Mouse (Mus musculus) cerebellum, adult 2 months (tissue): ENCODE measurements around the gene Chrna10. TPM values are rescaled to one million over a fixed set of nuclear protein-coding genes. Genes with fewer than 3 reads are reported as not detected.

Experiments used
- DNase-seq, 2 experiments: peaks; one replicate each; pipeline ENCODE4 v3.0.0; 2021
- H3K27ac ChIP-seq: fragments of 200-500 bp; 2 replicates; pipeline ENCODE4 v1.5.1; 2012; ENCODE audit warnings: low read length, control low read depth, inconsistent platforms; ENCODE audit not compliant: insufficient read depth
- H3K27me3 ChIP-seq: fragments of 200-500 bp; 2 replicates; pipeline ENCODE4 v1.6.1; 2012; ENCODE audit warnings: inconsistent platforms, mild to moderate bottlenecking, low read length, moderate library complexity; ENCODE audit not compliant: control insufficient read depth, insufficient read depth
- H3K4me1 ChIP-seq: fragments of 200-500 bp; 2 replicates; pipeline ENCODE4 v1.6.1; 2011; ENCODE audit warnings: low read length; ENCODE audit not compliant: control insufficient read depth, insufficient read depth
- H3K4me3 ChIP-seq: fragments of 200-500 bp; replicated peaks from 2 replicates; pipeline ENCODE3; 2011; ENCODE audit warnings: mild to moderate bottlenecking, low read depth, low read length, control low read depth; ENCODE audit not compliant: insufficient read depth
- CTCF ChIP-seq: fragments of 200-500 bp; IDR thresholded peaks from 2 replicates; pipeline ENCODE4 v1.5.1; 2011; ENCODE audit warnings: low read depth, mild to moderate bottlenecking, control low read depth, low read length, moderate library complexity, borderline replicate concordance; ENCODE audit not compliant: insufficient read depth
- POLR2A ChIP-seq: fragments of 200-500 bp; IDR thresholded peaks from 2 replicates; pipeline ENCODE4 v1.6.1; 2011; ENCODE audit warnings: low read length, control low read depth, borderline replicate concordance; ENCODE audit not compliant: insufficient read depth
- WGBS: fragments of 180-500 bp; shearing (Covaris S2); methylation state at CpG from one replicate; pipeline ENCODE4 v1.1.7; 2018; 5-methylcytosine and 5-hydroxymethylcytosine counted together
- polyA plus RNA-seq: library from polyadenylated mRNA; depleted of rRNA; stranded (reverse); fragments of >200 nt; gene quantifications from 2 replicates; pipeline ENCODE4 v1.2.3, GENCODE M21; 2012

Chrna10 gene
- polyA plus RNA-seq, 1 experiment, result 0.08 TPM

- H3K4me3 ChIP-seq, result no peak overlapping the region
- no peak for DNase-seq
- no peaks in the 10 kb centered on the region for H3K27me3 ChIP-seq
- H3K27ac ChIP-seq, result no peak overlapping the region
- no peak for TF ChIP-seq CTCF
- WGBS, result 91% methylated on average over 8 of the region's 8 CpGs
- H3K4me1 ChIP-seq, result no peaks in the 10 kb centered on the region
Measured at GRCm38 (mm10) chr7:102080311-102080710, 36.3 kb downstream of the Chrna10 start.

DNA sequence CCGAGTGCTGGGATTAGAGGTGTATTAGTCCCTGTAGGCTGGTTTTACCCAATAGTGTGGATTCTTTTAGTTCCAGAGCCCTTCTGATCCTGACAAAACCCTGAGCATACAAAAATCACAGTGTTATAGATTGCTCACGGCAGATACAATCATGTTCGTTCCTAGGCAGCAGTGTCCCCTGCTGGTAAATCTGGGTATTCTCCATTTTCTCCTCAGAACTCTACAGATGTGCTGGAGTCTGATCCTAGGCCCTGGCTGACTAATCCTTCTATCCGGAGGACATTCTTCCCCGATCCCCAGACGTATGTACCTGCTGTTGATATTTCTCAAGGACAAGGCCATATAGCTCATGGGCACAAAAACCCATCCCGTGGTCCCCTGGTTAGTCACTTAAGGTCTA, 38.1 kb downstream of the Chrna10 start:
- Histone ChIP-seq H3K27me3 (no peaks in the 10 kb centered on the region), H3K4me1 (no peaks in the 10 kb centered on the region), H3K4me3 (no peak overlapping the region), H3K27ac (no peak overlapping the region)
- peak; percentile 33 to 36 for DNase-seq
- TF ChIP-seq CTCF, result peak; percentile 47; the same call in 1 of the 2 replicates
- TF ChIP-seq POLR2A, result no peak
- WGBS, result 67% methylated on average over 7 of the region's 7 CpGs

DNA sequence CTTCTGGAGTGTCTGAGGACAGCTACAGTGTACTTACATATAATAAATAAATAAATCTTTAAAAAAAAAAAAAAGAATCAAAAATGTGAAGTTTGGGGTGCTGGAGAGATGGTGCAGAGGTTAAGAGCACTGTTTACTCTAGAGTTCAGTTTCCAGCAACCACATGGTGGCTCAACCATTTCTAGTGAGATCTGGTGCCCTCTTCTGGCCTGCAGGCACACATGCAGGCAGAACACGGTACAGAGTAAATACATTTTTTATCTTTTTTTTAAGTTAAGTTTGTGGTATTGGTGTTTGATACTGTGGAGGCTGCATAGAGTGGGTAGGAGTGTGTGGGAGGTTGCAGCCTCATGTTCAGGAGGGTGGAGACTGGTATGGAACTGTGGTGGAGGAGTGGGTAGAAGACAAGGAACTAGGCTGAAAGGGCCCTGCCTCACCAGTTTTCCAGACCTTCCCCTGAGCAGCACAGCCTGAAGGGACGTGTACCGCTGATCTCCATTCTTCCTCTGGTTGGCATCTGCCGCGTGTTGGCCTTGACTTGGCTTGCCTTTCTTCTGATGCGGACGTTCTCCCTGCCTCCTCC, 39.8 kb downstream of the Chrna10 start:
- no peaks in the 10 kb centered on the region for H3K27me3 ChIP-seq
- WGBS, result 68% methylated on average over 7 of the region's 7 CpGs
- TF ChIP-seq CTCF (peak; percentile 58; the same call in 1 of the 2 replicates), POLR2A (no peak)
- no peak for DNase-seq
- H3K4me1 ChIP-seq, result no peaks in the 10 kb centered on the region
- H3K4me3 ChIP-seq, result no peak overlapping the region
- H3K27ac ChIP-seq, result no peak overlapping the region

DNA sequence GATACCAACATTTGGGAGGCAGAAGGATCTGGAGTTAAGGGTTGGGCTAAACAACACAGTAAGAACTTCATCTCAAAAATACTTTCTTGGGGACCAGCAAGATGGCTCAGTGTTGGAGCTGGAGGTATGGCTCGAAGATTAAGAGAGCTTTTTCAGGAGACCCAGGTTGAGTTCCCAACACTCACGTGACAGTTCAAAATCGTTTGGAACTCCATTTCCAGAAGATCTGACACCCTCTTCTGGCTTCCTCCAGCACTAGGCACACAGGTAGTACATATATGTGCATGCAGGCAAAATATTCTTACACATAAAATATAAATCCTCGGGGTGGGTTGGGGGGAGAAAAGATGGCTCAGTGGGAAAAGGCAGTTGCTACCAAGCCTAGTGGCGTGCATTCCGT, 50.3 kb downstream of the Chrna10 start:
- Histone ChIP-seq H3K4me1 (no peaks in the 10 kb centered on the region; the same call in 1 of the 2 replicates), H3K27me3 (no peaks in the 10 kb centered on the region), H3K4me3 (no peak overlapping the region), H3K27ac (no peak overlapping the region)
- TF ChIP-seq CTCF (no peak), POLR2A (no peak)
- DNase-seq, result no peak
- 58% methylated on average over 6 of the region's 6 CpGs for WGBS

DNA sequence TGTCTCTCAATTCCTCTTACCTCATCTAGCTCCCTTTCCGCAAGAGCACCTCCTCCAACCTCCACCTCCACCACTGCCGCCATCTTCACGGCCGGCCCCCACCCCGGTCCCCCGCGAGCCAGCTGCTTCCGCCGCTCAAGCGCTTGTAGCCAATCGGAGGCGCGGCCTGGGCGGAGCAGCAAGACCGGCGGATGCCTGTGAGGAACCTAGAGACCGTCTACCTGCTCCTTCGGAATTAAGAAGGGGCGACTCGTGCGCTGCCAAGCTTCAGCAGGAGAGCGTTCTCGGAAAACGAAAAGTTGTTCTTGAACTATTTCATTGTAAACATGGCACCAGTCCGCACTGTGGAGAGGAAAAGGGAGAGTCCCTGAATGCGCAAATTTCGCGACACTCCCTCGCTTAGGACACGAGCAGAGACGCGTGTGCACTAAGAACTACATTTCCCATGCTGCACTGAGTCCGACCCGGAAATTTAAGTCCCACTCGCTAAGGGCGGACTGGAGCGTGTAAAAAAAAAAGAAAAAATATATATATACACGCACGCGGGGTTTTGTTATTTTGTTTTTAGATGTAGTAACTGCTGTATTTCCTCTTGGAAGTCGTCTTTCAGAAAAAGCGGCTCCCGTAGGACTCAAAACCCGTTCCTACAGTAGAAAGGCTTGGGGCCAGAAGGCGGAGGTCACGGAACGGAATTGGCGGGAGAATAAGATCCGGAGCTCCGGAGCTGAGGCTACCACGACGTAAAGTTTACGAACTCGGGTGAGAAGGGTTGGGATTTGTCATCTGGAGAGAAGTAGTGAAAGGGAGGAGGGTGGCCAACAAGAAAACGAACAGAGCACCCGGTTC, 51.4 kb downstream of the Chrna10 start, which contains the start of the genes Rnf121, Xndc1 and Xntrpc:
TSS of gene Rnf121 (minus strand) at position 424 of the 846 bp plus-strand sequence.
TSS of gene Xndc1 (plus strand) at position 466 of the 846 bp plus-strand sequence.
TSS of gene Xntrpc (plus strand) at position 668 of the 846 bp plus-strand sequence.
- WGBS, result under 1% methylated on average over 56 of the region's 56 CpGs
- peak within 1 kb of the TSS; percentile 57 for H3K27ac ChIP-seq
- TF ChIP-seq POLR2A (peak; percentile 78), CTCF (no peak)
- H3K4me3 ChIP-seq, result peak within 1 kb of the TSS; percentile 72
- H3K27me3 ChIP-seq, result no peaks in the 10 kb centered on the region
- no peaks in the 10 kb centered on the region; the same call in 1 of the 2 replicates for H3K4me1 ChIP-seq
- DNase-seq, result peak; percentile 94

DNA sequence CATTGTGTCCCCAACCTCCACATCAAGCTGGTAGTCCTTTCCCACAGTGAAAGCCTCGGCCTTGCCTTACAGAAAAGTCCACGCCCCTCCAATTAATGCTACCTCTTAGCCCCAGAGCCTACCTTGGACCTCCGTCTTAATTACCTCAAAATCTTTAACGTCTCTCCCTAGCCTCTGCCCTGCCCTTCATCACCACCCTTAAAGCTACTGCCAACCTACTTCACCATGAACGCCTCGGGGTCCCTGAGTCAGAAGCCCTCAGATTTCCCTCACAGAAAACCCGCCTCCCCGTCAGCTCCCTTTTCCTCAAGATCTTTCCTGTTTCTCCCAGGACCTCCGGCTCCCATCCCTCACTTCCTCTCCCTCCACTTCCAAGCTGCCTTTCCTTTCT, 52.0 kb downstream of the Chrna10 start:
- Histone ChIP-seq H3K27me3 (no peaks in the 10 kb centered on the region), H3K4me1 (no peaks in the 10 kb centered on the region; the same call in 1 of the 2 replicates), H3K4me3 (peak overlapping the region; percentile 72), H3K27ac (peak overlapping the region; percentile 57)
- no peak for DNase-seq
- WGBS, result 2% methylated on average over 9 of the region's 9 CpGs
- TF ChIP-seq CTCF (no peak), POLR2A (no peak)

DNA sequence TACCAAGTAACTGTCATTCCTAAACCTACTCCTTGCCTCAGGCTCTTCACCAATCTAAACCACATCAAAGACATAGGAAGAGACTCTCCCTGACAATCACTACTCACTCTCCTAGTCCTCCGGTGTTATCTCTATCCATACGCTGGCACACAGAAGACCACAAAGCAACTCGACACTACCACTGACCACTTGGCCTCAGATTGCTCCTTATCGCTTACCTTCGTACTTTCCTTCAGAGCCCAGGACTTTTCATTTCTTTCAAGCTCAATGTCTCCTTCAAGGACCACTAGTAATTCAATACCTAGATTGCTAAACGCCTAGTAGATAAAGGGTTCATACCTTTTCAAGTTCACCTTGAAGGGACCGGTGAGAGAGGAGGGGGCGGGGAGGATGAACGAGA, 52.7 kb downstream of the Chrna10 start:
- Histone ChIP-seq H3K27me3 (no peaks in the 10 kb centered on the region), H3K4me1 (no peaks in the 10 kb centered on the region; the same call in 1 of the 2 replicates), H3K27ac (no peak overlapping the region), H3K4me3 (peak overlapping the region; percentile 72)
- TF ChIP-seq POLR2A, result no peak
- TF ChIP-seq CTCF, result no peak
- DNase-seq, result no peak
- WGBS, result 88% methylated on average over 9 of the region's 9 CpGs
